Comparison of ENCODE assay signal across 26 mouse cellular contexts in genomic region chrX:164330351-164330750, GRCm38 (mm10). TPM values are rescaled to one million over a fixed set of nuclear protein-coding genes. Genes with fewer than 3 reads are reported as not detected.
DNase-seq lines count a peak whose midpoint lies in the region; ATAC-seq and TF ChIP-seq lines count a peak whose summit lies in the region.
"Had no signal": no experiment of that assay in that cellular context is flagged by ENCODE, and none has a peak within 500 bp of the region (broad histone marks: within the 10 kb centered on the region; RNA-seq: fewer than 3 reads in every experiment).

No protein-coding gene starts in this region.

- ATAC-seq in liver, postnatal 0 days: no peak
- ATAC-seq in lung, embryonic 15.5 days (ENCODE audit: borderline replicate concordance, extremely low read depth, low FRiP score, low TSS enrichment): peak; percentile 81; the same call in 1 of the 2 replicates
- ATAC-seq: activated CD4-positive, CD25-positive, alpha-beta regulatory T cell, adult 4 months; forebrain, embryonic 14.5 days; forebrain, embryonic 16.5 days; Patski had no signal

- no peak overlapping the region for H3K4me3 ChIP-seq in liver, adult 2 months (ENCODE audit: insufficient read depth, low read depth, low read length)
- H3K4me3 ChIP-seq in liver, postnatal 0 days (ENCODE audit: low read depth, low read length): no peak overlapping the region
- no peak overlapping the region for H3K4me3 ChIP-seq in lung, embryonic 15.5 days
- H3K4me3 ChIP-seq: embryonic facial prominence, embryonic 13.5 days; embryonic facial prominence, embryonic 15.5 days; erythroblast, embryonic 14.5 days; forebrain, embryonic 10.5 days; forebrain, embryonic 12.5 days had no signal

- H3K9ac ChIP-seq in liver, adult 2 months (ENCODE audit: low read depth, low read length): no peak overlapping the region
- no peak overlapping the region for H3K9ac ChIP-seq in liver, postnatal 0 days (replicated peaks)
- no peak overlapping the region for H3K9ac ChIP-seq in lung, embryonic 15.5 days
- H3K9ac ChIP-seq: embryonic facial prominence, embryonic 13.5 days; embryonic facial prominence, embryonic 15.5 days; forebrain, embryonic 12.5 days had no signal

- H3K27ac ChIP-seq in liver, adult 2 months (replicated peaks; ENCODE audit: insufficient read depth, low read depth, low read length): no peak overlapping the region
- H3K27ac ChIP-seq in liver, postnatal 0 days (ENCODE audit: low read depth): no peak overlapping the region
- no peak overlapping the region for H3K27ac ChIP-seq in lung, embryonic 15.5 days
- H3K27ac ChIP-seq: embryonic facial prominence, embryonic 13.5 days; embryonic facial prominence, embryonic 15.5 days; forebrain, embryonic 10.5 days; forebrain, embryonic 12.5 days had no signal

- no peak for TF ChIP-seq CTCF in liver, adult 2 months (IDR thresholded peaks at IDR 0.05; ENCODE audit: low read depth, low read length)
- TF ChIP-seq CTCF in liver, postnatal 0 days (IDR thresholded peaks at IDR 0.05; ENCODE audit: low read depth): no peak

- TF ChIP-seq POLR2A in liver, adult 2 months (IDR thresholded peaks at IDR 0.05; ENCODE audit: extremely low read depth, insufficient read depth, low read length): no peak

- no peak overlapping the region for H3K4me2 ChIP-seq in liver, postnatal 0 days (ENCODE audit: low read depth, low read length)
- no peak overlapping the region for H3K4me2 ChIP-seq in lung, embryonic 15.5 days
- H3K4me2 ChIP-seq: embryonic facial prominence, embryonic 13.5 days; embryonic facial prominence, embryonic 15.5 days; forebrain, embryonic 12.5 days had no signal

- peak; percentile 9 for DNase-seq in liver, adult 2 months (ENCODE audit: extremely low read depth, low read depth, low spot score)
- no peak for DNase-seq in liver, postnatal 0 days
- DNase-seq in lung, postnatal 10 days: no peak
- peak; percentile 31 for DNase-seq in 3T3-L1 (ENCODE audit: low read depth, low spot score)
- no peak for DNase-seq in cerebellum, adult 11 months
- DNase-seq: adrenal gland, adult 8-10 months; adrenal gland, postnatal 14 days; adrenal gland, postnatal 36 days; cerebellum, adult 18-20 months; cerebellum, adult 8-10 months; cerebellum, adult 9-11 months; cerebellum, postnatal 14 days; cerebellum, postnatal 36 days; embryo, embryonic 11 days had no signal

- H3K4me1 ChIP-seq in liver, adult 2 months (ENCODE audit: control insufficient read depth, insufficient read depth, low read length): no peaks in the 10 kb centered on the region
- H3K4me1 ChIP-seq in liver, postnatal 0 days (ENCODE audit: insufficient read depth): no peaks in the 10 kb centered on the region
- no peaks in the 10 kb centered on the region for H3K4me1 ChIP-seq in lung, embryonic 15.5 days
- H3K4me1 ChIP-seq: embryonic facial prominence, embryonic 13.5 days; embryonic facial prominence, embryonic 15.5 days; forebrain, embryonic 10.5 days; forebrain, embryonic 12.5 days had no signal

- TF ChIP-seq EP300 in liver, postnatal 0 days (IDR thresholded peaks at IDR 0.05; ENCODE audit: low read depth): no peak

- H3K36me3 ChIP-seq in liver, adult 2 months (ENCODE audit: control insufficient read depth, insufficient read depth, low read length): no peaks in the 10 kb centered on the region
- H3K36me3 ChIP-seq in liver, postnatal 0 days (replicated peaks; ENCODE audit: insufficient read depth, low read length): no peaks in the 10 kb centered on the region
- no peaks in the 10 kb centered on the region for H3K36me3 ChIP-seq in lung, embryonic 15.5 days
- H3K36me3 ChIP-seq: embryonic facial prominence, embryonic 13.5 days; embryonic facial prominence, embryonic 15.5 days; forebrain, embryonic 10.5 days; forebrain, embryonic 12.5 days had no signal

- no peaks in the 10 kb centered on the region for H3K9me3 ChIP-seq in liver, postnatal 0 days (ENCODE audit: low read length)
- no peaks in the 10 kb centered on the region for H3K9me3 ChIP-seq in lung, embryonic 15.5 days
- H3K9me3 ChIP-seq: embryonic facial prominence, embryonic 13.5 days; embryonic facial prominence, embryonic 15.5 days; forebrain, embryonic 10.5 days; forebrain, embryonic 12.5 days had no signal

- 87% methylated on average over 2 of the region's 2 CpGs for WGBS in liver, adult 2 months
- whole genome bisulfite sequencing in liver, postnatal 0 days (ENCODE audit: insufficient replicate concordance): 69% methylated on average over 2 of the region's 2 CpGs
- WGBS in lung, embryonic 15.5 days: 58% methylated on average over 2 of the region's 2 CpGs

- no peaks in the 10 kb centered on the region for H3K79me2 ChIP-seq in liver, adult 2 months (ENCODE audit: control insufficient read depth, insufficient read depth, low read length)

- H3K27me3 ChIP-seq in liver, adult 2 months (ENCODE audit: control insufficient read depth, insufficient read depth, low read length): no peaks in the 10 kb centered on the region
- no peaks in the 10 kb centered on the region for H3K27me3 ChIP-seq in liver, postnatal 0 days (ENCODE audit: insufficient read depth, low read length)
- no peaks in the 10 kb centered on the region for H3K27me3 ChIP-seq in lung, embryonic 15.5 days
- H3K27me3 ChIP-seq: embryonic facial prominence, embryonic 15.5 days; forebrain, embryonic 12.5 days had no signal

RNA-seq across cellular contexts. Expression of gene Vegfd, which starts 42.8 kb away (rescaled TPM):
- 1.0 TPM in 2 replicates for total RNA-seq in liver, adult 2 months (2014; rRNA removed)
- 0.51 and 1.2 TPM in 2 replicates for polyA plus RNA-seq in liver, adult 2 months (2012; rRNA removed)
- polyA plus RNA-seq in liver, postnatal 0 days (2015; fragmentation: Nextera tagmentation; extraction: Ambion mirVana): 0.31 and 0.38 TPM in 2 replicates
- 48.1 and 52.2 TPM in 2 replicates for polyA plus RNA-seq in lung, embryonic 15.5 days (2015; fragmentation: Nextera tagmentation; extraction: Ambion mirVana)
- total RNA-seq: common myeloid progenitor, adult 5-6 weeks; MEL had no signal
- polyA plus RNA-seq: activated CD4-positive, CD25-positive, alpha-beta regulatory T cell, adult 4 months; erythroblast, embryonic 14.5 days had no signal

Comparison
In these comparisons a context has a peak if more than half of its experiments do, and no peak if none do; other contexts are left out.
1. DNase-seq: peak in liver, adult 2 months (single experiment) and 3T3-L1 (single experiment); none in liver, postnatal 0 days (single experiment), lung, postnatal 10 days (single experiment) and cerebellum, adult 11 months (single experiment).
2. RNA of gene Vegfd, which starts 42.8 kb away (polyA plus RNA-seq): 48.1 to 52.2 TPM in lung, embryonic 15.5 days; 0.51 to 1.2 TPM in liver, adult 2 months and 0.31 to 0.38 TPM in liver, postnatal 0 days; every median in the first group is over 10 times any median in the second.